Comparison of ENCODE assay signal across 8 mouse cellular contexts in the genomic region with DNA sequence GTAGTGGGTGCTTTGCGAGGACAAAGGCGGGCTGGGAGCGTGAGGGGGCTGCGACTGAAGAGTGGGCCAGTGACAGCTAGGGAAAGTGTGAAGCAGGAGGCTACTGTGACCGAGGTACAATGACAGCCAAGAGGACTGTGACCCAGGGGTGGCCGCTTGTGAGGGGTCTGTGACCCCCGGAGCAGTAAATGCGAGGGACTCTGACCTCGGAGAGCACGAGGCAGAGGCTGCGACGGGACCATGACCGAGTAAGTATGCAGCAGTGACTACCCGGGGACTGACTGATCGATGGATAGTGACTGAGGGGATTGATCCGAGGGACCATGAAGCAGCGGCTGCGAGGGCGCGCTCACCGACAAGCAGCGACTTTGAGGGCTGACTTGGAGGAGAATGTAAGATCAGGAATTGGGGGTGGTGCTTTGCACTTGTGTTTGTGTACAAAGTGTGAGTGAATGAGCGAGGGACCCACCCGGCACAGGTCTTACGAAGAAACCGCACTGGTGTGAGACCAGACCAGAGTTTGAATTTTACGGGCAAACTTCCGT. TPM values are rescaled to one million over a fixed set of nuclear protein-coding genes. Genes with fewer than 3 reads are reported as not detected.
DNase-seq lines count a peak whose midpoint lies in the region; ATAC-seq lines count a peak whose summit lies in the region.

No protein-coding gene starts in this region.

- intact Hi-C loops in heart, postnatal 25 days (cut with DNase I): loop anchor here (2.0 to 5.0 kb wide), 2 partner anchors 99 to 154 kb away; a partner anchor contains a TSS
- intact Hi-C loops in left cerebral cortex, postnatal 36 days (cut with DNase I): no loop called here

- H3K9ac ChIP-seq in embryonic facial prominence, embryonic 13.5 days: peak overlapping the region; percentile 84
- H3K9ac ChIP-seq in intestine, embryonic 15.5 days: peak overlapping the region; percentile 73

- peak overlapping the region; percentile 85; the same call in 1 of the 2 replicates for H3K27ac ChIP-seq in embryonic facial prominence, embryonic 13.5 days
- peak overlapping the region; percentile 83 for H3K27ac ChIP-seq in intestine, embryonic 15.5 days

- peak overlapping the region; percentile 79 for H3K4me3 ChIP-seq in embryonic facial prominence, embryonic 13.5 days
- peak overlapping the region; percentile 64 for H3K4me3 ChIP-seq in intestine, embryonic 15.5 days (replicated peaks)
- H3K4me3 ChIP-seq in megakaryocyte, embryonic 14.5 days (replicated peaks): peak overlapping the region; percentile 99

- H3K27me3 ChIP-seq in embryonic facial prominence, embryonic 13.5 days: no peaks in the 10 kb centered on the region
- H3K27me3 ChIP-seq in intestine, embryonic 15.5 days (replicated peaks): no peaks in the 10 kb centered on the region
- H3K27me3 ChIP-seq in megakaryocyte, embryonic 14.5 days (replicated peaks): no peaks in the 10 kb centered on the region

- peaks cover 17% of the 10 kb centered on the region for H3K4me1 ChIP-seq in embryonic facial prominence, embryonic 13.5 days
- H3K4me1 ChIP-seq in intestine, embryonic 15.5 days (replicated peaks): no peaks in the 10 kb centered on the region
- peaks cover 58% of the 10 kb centered on the region for H3K4me1 ChIP-seq in megakaryocyte, embryonic 14.5 days

- no peaks in the 10 kb centered on the region for H3K36me3 ChIP-seq in embryonic facial prominence, embryonic 13.5 days
- H3K36me3 ChIP-seq in intestine, embryonic 15.5 days: no peaks in the 10 kb centered on the region
- H3K36me3 ChIP-seq in megakaryocyte, embryonic 14.5 days (replicated peaks; ENCODE audit: low read length): peaks cover 27% of the 10 kb centered on the region

- peak overlapping the region; percentile 87 for H3K4me2 ChIP-seq in embryonic facial prominence, embryonic 13.5 days
- peak overlapping the region; percentile 82 for H3K4me2 ChIP-seq in intestine, embryonic 15.5 days (replicated peaks)

- ATAC-seq in CD4-positive, CD25-positive, alpha-beta regulatory T cell, adult 4 months: peak; percentile 57
- ATAC-seq in embryonic facial prominence, embryonic 13.5 days (ENCODE audit: insufficient number of reproducible peaks, insufficient read depth, low FRiP score, low TSS enrichment, low read depth): peak; percentile 65
- peak; percentile 67; the same call in 1 of the 2 replicates for ATAC-seq in intestine, embryonic 15.5 days

- H3K9me3 ChIP-seq in embryonic facial prominence, embryonic 13.5 days: no peaks in the 10 kb centered on the region
- H3K9me3 ChIP-seq in intestine, embryonic 15.5 days: no peaks in the 10 kb centered on the region
- H3K9me3 ChIP-seq in megakaryocyte, embryonic 14.5 days: no peaks in the 10 kb centered on the region

- WGBS in embryonic facial prominence, embryonic 13.5 days: 2% methylated on average over 27 of the region's 28 CpGs
- under 1% methylated on average over 28 of the region's 28 CpGs for WGBS in intestine, embryonic 15.5 days

- peak; percentile 29 for DNase-seq in heart, adult 8-10 months (ENCODE audit: low spot score)
- no peak for DNase-seq in heart, postnatal 25 days (ENCODE audit: low spot score)
- DNase-seq in left cerebral cortex, postnatal 36 days (ENCODE audit: low spot score in 2 of 2): no peak
- DNase-seq in urinary bladder, postnatal 10 days (ENCODE audit: low spot score): no peak

RNA-seq across cellular contexts. Expression of a gene that starts 0.4 kb away (rescaled TPM):
- 100 to 1,000 TPM; 118 to 125 (median 123) TPM for total RNA-seq in heart, adult 8-10 months (2022)
- 100 to 1,000 TPM; 122 to 126 TPM for total RNA-seq in heart, postnatal 25 days (2021)
- polyA plus RNA-seq in CD4-positive, CD25-positive, alpha-beta regulatory T cell, adult 4 months (2017; shearing (Covaris generic)): 10 to 100 TPM; 10.7 to 17.3 TPM
- polyA plus RNA-seq in embryonic facial prominence, embryonic 13.5 days (2015; fragmentation: Nextera tagmentation; extraction: Ambion mirVana): 34.2 TPM in 2 replicates
- 63.5 and 65.5 TPM in 2 replicates for polyA plus RNA-seq in intestine, embryonic 15.5 days (2015; fragmentation: Nextera tagmentation; extraction: Ambion mirVana)
- polyA plus RNA-seq in megakaryocyte, embryonic 14.5 days (2012; ENCODE audit: insufficient read depth, low replicate concordance): 14.2 and 47.1 TPM in 2 replicates
- total RNA-seq in left cerebral cortex, postnatal 36 days (2021): 10 to 100 TPM; 44.1 to 44.6 TPM

RNA-seq across cellular contexts. Expression of a gene that starts 11.6 kb away (rescaled TPM):
- total RNA-seq in heart, adult 8-10 months (2022): 10 to 100 TPM in 1 of 4 experiments, 1 to 10 TPM in 3; 6.2 to 10.5 (median 8.3) TPM
- total RNA-seq in heart, postnatal 25 days (2021): 1 to 10 TPM; 7.4 to 8.0 TPM
- polyA plus RNA-seq in CD4-positive, CD25-positive, alpha-beta regulatory T cell, adult 4 months (2017; shearing (Covaris generic)): 1 to 10 TPM; 4.3 to 7.4 TPM
- 26.6 and 27.5 TPM in 2 replicates for polyA plus RNA-seq in embryonic facial prominence, embryonic 13.5 days (2015; fragmentation: Nextera tagmentation; extraction: Ambion mirVana)
- polyA plus RNA-seq in intestine, embryonic 15.5 days (2015; fragmentation: Nextera tagmentation; extraction: Ambion mirVana): 36.7 and 38.6 TPM in 2 replicates
- not detected in 2 replicates for polyA plus RNA-seq in megakaryocyte, embryonic 14.5 days (2012; ENCODE audit: insufficient read depth, low replicate concordance)
- total RNA-seq in left cerebral cortex, postnatal 36 days (2021): 10 to 100 TPM; 14.6 TPM

RNA-seq across cellular contexts. Expression of a gene that starts 30.8 kb away (rescaled TPM):
- total RNA-seq in heart, adult 8-10 months (2022): not detected
- not detected for total RNA-seq in heart, postnatal 25 days (2021)
- not detected for polyA plus RNA-seq in CD4-positive, CD25-positive, alpha-beta regulatory T cell, adult 4 months (2017; shearing (Covaris generic))
- not detected in 2 replicates for polyA plus RNA-seq in embryonic facial prominence, embryonic 13.5 days (2015; fragmentation: Nextera tagmentation; extraction: Ambion mirVana)
- polyA plus RNA-seq in intestine, embryonic 15.5 days (2015; fragmentation: Nextera tagmentation; extraction: Ambion mirVana): not detected in 2 replicates
- polyA plus RNA-seq in megakaryocyte, embryonic 14.5 days (2012; ENCODE audit: insufficient read depth, low replicate concordance): 0.83 TPM in 1 of 2 replicates, not detected in the other
- not detected for total RNA-seq in left cerebral cortex, postnatal 36 days (2021)

RNA-seq across cellular contexts. Expression of a gene that starts 56.6 kb away (rescaled TPM):
- total RNA-seq in heart, adult 8-10 months (2022): under 1 TPM; 0.19 to 0.40 (median 0.25) TPM
- under 1 TPM; 0.75 to 0.95 TPM for total RNA-seq in heart, postnatal 25 days (2021)
- polyA plus RNA-seq in CD4-positive, CD25-positive, alpha-beta regulatory T cell, adult 4 months (2017; shearing (Covaris generic)): not detected
- 0.25 and 2.6 TPM in 2 replicates for polyA plus RNA-seq in embryonic facial prominence, embryonic 13.5 days (2015; fragmentation: Nextera tagmentation; extraction: Ambion mirVana)
- polyA plus RNA-seq in intestine, embryonic 15.5 days (2015; fragmentation: Nextera tagmentation; extraction: Ambion mirVana): 97.1 and 104 TPM in 2 replicates
- not detected in 2 replicates for polyA plus RNA-seq in megakaryocyte, embryonic 14.5 days (2012; ENCODE audit: insufficient read depth, low replicate concordance)
- not detected for total RNA-seq in left cerebral cortex, postnatal 36 days (2021)
